Mouse (Mus musculus) MEL (cell line): ENCODE data around the gene Triobp. TPM values are rescaled to one million over a fixed set of nuclear protein-coding genes. Genes with fewer than 3 reads are reported as not detected.

Experiments
- DNase-seq: peaks from one replicate; pipeline ENCODE4 v3.0.0; 2011; ENCODE audit warnings: low read depth, low spot score
- H3K27ac ChIP-seq: 2 replicates; pipeline ENCODE4 v1.5.1; 2012; ENCODE audit warnings: low read depth, mild to moderate bottlenecking, control low read depth, low read length, moderate library complexity; ENCODE audit not compliant: control insufficient read depth
- H3K27me3 ChIP-seq, 2 experiments: fragments of 150-350 bp in 1 of 2; sonication (generic) in 1 of 2; 2 replicates each; pipeline ENCODE4 v1.6.1; 2012; ENCODE audit warnings: low read length in 2 of 2, mild to moderate bottlenecking in 2 of 2, improper control_type of control experiment in 1 of 2, moderate library complexity in 1 of 2; ENCODE audit not compliant: insufficient read depth in 2 of 2, control insufficient read depth in 1 of 2
- H3K36me3 ChIP-seq, 2 experiments: 2 replicates each; pipeline ENCODE4 v1.6.1; 2012 to 2014; ENCODE audit warnings: low read length in 2 of 2, improper control_type of control experiment in 1 of 2, inconsistent platforms in 1 of 2, mild to moderate bottlenecking in 1 of 2; ENCODE audit not compliant: insufficient read depth in 2 of 2, control insufficient read depth in 1 of 2
- H3K4me1 ChIP-seq, 2 experiments: fragments of 150-350 bp in 1 of 2; sonication (generic) in 1 of 2; 2 replicates each; pipeline ENCODE4 v1.6.1; 2012; ENCODE audit warnings: low read length in 2 of 2, improper control_type of control experiment in 1 of 2, mild to moderate bottlenecking in 1 of 2; ENCODE audit not compliant: insufficient read depth in 2 of 2, control insufficient read depth in 1 of 2
- H3K4me3 ChIP-seq, 2 experiments: fragments of 150-350 bp in 1 of 2; sonication (generic) in 1 of 2; 2 replicates each; pipeline ENCODE4 v1.5.1; 2012; ENCODE audit warnings: low read depth in 2 of 2, low read length in 2 of 2, mild to moderate bottlenecking in 2 of 2, moderate library complexity in 2 of 2, control low read depth in 1 of 2, improper control_type of control experiment in 1 of 2; ENCODE audit not compliant: control insufficient read depth in 1 of 2, insufficient read depth in 1 of 2
- H3K79me2 ChIP-seq: 2 replicates; pipeline ENCODE4 v1.6.1; 2012; ENCODE audit warnings: mild to moderate bottlenecking, low read length, moderate library complexity; ENCODE audit not compliant: control insufficient read depth, poor library complexity, insufficient read depth
- H3K9ac ChIP-seq: 2 replicates; pipeline ENCODE4 v1.6.1; 2012; ENCODE audit warnings: low read depth, mild to moderate bottlenecking, control low read depth, low read length, moderate library complexity; ENCODE audit not compliant: control insufficient read depth, poor library complexity, severe bottlenecking
- H3K9me3 ChIP-seq: fragments of 150-350 bp; sonication (generic); replicated peaks from 2 replicates; pipeline ENCODE4 v1.6.1; 2012; ENCODE audit warnings: mild to moderate bottlenecking, low read length, improper control_type of control experiment, moderate library complexity; ENCODE audit not compliant: insufficient read depth
- CHD1 ChIP-seq: IDR thresholded peaks from 2 replicates; pipeline ENCODE4 v1.6.1; 2012; ENCODE audit warnings: low read depth, mild to moderate bottlenecking, inconsistent platforms, low read length, improper control_type of control experiment
- CHD2 ChIP-seq: IDR thresholded peaks from 2 replicates; pipeline ENCODE4 v1.6.1; 2011; ENCODE audit warnings: low read length, improper control_type of control experiment
- ETS1 ChIP-seq: IDR thresholded peaks from 2 replicates; pipeline ENCODE4 v1.6.1; 2012; ENCODE audit warnings: low read depth, mild to moderate bottlenecking, inconsistent platforms, low read length, improper control_type of control experiment, moderate library complexity
- GABPA ChIP-seq: IDR thresholded peaks from 2 replicates; pipeline ENCODE4 v1.6.1; 2012; ENCODE audit warnings: low read depth, mild to moderate bottlenecking, inconsistent platforms, low read length, improper control_type of control experiment, moderate library complexity
- HCFC1 ChIP-seq: IDR thresholded peaks from 2 replicates; pipeline ENCODE4 v1.6.1; 2012; ENCODE audit warnings: low read depth, mild to moderate bottlenecking, inconsistent platforms, low read length, improper control_type of control experiment, moderate library complexity
- JUND ChIP-seq: IDR thresholded peaks from 2 replicates; pipeline ENCODE4 v1.6.1; 2011; ENCODE audit warnings: low read depth, mild to moderate bottlenecking, improper control_type of control experiment, low read length
- MAFK ChIP-seq: IDR thresholded peaks from 2 replicates; pipeline ENCODE4 v1.6.1; 2011; ENCODE audit warnings: low read depth, mild to moderate bottlenecking, low read length, improper control_type of control experiment, borderline replicate concordance
- MAZ ChIP-seq: IDR thresholded peaks from 2 replicates; pipeline ENCODE4 v1.6.1; 2012; ENCODE audit warnings: low read depth, mild to moderate bottlenecking, inconsistent platforms, low read length, improper control_type of control experiment
- MXI1 ChIP-seq: IDR thresholded peaks from 2 replicates; pipeline ENCODE4 v1.6.1; 2011; ENCODE audit warnings: mild to moderate bottlenecking, low read depth, low read length, improper control_type of control experiment
- MYB ChIP-seq: IDR thresholded peaks from 2 replicates; pipeline ENCODE4 v1.6.1; 2011; ENCODE audit warnings: mild to moderate bottlenecking, low read depth, low read length, improper control_type of control experiment
- MYC ChIP-seq: IDR thresholded peaks from 2 replicates; pipeline ENCODE4 v1.6.1; 2011; ENCODE audit warnings: low read depth, mild to moderate bottlenecking, low read length, improper control_type of control experiment, moderate library complexity
- NELFE ChIP-seq: IDR thresholded peaks from 2 replicates; pipeline ENCODE4 v1.6.1; 2011; ENCODE audit warnings: low read depth, low read length, improper control_type of control experiment
- NRF1 ChIP-seq: IDR thresholded peaks from 2 replicates; pipeline ENCODE4 v1.6.1; 2014; ENCODE audit warnings: low read depth, mild to moderate bottlenecking, inconsistent platforms, low read length, improper control_type of control experiment, moderate library complexity; ENCODE audit not compliant: poor library complexity, insufficient read depth, severe bottlenecking
- POLR2A ChIP-seq, 2 experiments: IDR thresholded peaks; 2 replicates each; pipeline ENCODE4 v1.6.1; 2011 to 2012; ENCODE audit warnings: low read length in 2 of 2, mild to moderate bottlenecking in 2 of 2, control low read depth in 1 of 2, improper control_type of control experiment in 1 of 2, low read depth in 1 of 2, moderate library complexity in 1 of 2; ENCODE audit not compliant: control insufficient read depth in 1 of 2, insufficient read depth in 1 of 2, poor library complexity in 1 of 2
- SIN3A ChIP-seq: IDR thresholded peaks from 2 replicates; pipeline ENCODE4 v1.6.1; 2012; ENCODE audit warnings: low read length, improper control_type of control experiment, inconsistent platforms
- TBP ChIP-seq: IDR thresholded peaks from 2 replicates; pipeline ENCODE4 v1.8.0; 2011; ENCODE audit warnings: low read depth, low read length, improper control_type of control experiment
- TCF12 ChIP-seq: IDR thresholded peaks from 2 replicates; pipeline ENCODE4 v1.6.1; 2014; ENCODE audit warnings: low read depth, mild to moderate bottlenecking, inconsistent platforms, low read length, improper control_type of control experiment, moderate library complexity
- USF1 ChIP-seq: IDR thresholded peaks from 2 replicates; pipeline ENCODE4 v1.6.1; 2014; ENCODE audit warnings: low read depth, mild to moderate bottlenecking, inconsistent platforms, low read length, improper control_type of control experiment, moderate library complexity
- ZKSCAN1 ChIP-seq: IDR thresholded peaks from 2 replicates; pipeline ENCODE4 v1.6.1; 2012; ENCODE audit warnings: low read depth, mild to moderate bottlenecking, inconsistent platforms, low read length, improper control_type of control experiment, moderate library complexity
- ZNF384 ChIP-seq: IDR thresholded peaks from 2 replicates; pipeline ENCODE4 v1.6.1; 2012; ENCODE audit warnings: low read depth, mild to moderate bottlenecking, inconsistent platforms, low read length, improper control_type of control experiment
- polyA plus RNA-seq, 2 experiments: library from polyadenylated mRNA; stranded (reverse) in 1 of 2; unstranded in 1 of 2; fragments of >175 nt in 1 of 2; fragments of >200 nt in 1 of 2; gene quantifications; 2 replicates each; pipeline versions ENCODE4 v1.2.1 to v1.2.4; 2012; ENCODE audit warnings: low replicate concordance in 2 of 2, low read depth in 1 of 2; ENCODE audit not compliant: insufficient read length in 2 of 2, insufficient read depth in 1 of 2, missing spikeins in 1 of 2
- total RNA-seq: library from RNA; depleted of rRNA; stranded (reverse); fragments of 300-350 nt; gene quantifications from 2 replicates; pipeline ENCODE4 v1.2.3, GENCODE M21; 2012

The Triobp gene
- total and polyA plus RNA-seq, 3 experiments = 18.4 to 31.3 TPM; not detected in 1

DNA sequence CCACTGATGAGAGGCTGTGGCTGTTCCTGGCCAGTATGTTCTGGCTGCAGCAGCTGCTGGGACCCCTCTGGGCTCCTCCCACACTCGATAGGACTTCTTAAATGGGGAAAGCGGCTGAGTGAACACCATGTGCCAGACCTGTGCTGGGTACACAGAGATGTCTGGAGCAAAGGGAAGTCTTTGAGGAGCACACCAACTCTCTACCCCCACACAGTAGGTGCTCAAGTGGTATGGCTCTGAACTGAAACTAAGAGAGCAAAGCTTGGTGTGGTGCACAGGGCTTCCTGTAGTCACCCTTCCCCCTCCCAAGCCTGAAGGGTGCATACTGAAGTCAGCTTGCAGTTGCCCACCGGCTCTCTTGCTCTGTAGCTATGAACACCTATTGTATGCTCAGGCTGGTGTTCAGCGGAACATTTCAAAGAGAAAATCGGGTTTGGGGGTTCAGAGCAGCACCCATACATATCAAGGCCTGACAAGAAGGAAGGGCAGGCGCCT, 49.0 kb upstream of the Triobp start:
- DNase-seq = no peak
- H3K4me1 ChIP-seq = peaks cover 11 to 23% of the 10 kb centered on the region in 2 experiments
- H3K79me2 ChIP-seq = peaks cover 12% of the 10 kb centered on the region
- H3K27me3 ChIP-seq = no peaks in the 10 kb centered on the region
- TF ChIP-seq MXI1 (peak; percentile 50; the same call in 1 of the 2 replicates), MYC (no peak), GABPA (no peak), ETS1 (no peak), NELFE (no peak), TBP (no peak), HCFC1 (peak; percentile 24; the same call in 1 of the 2 replicates), CHD1 (0 out of 2 replicates have a peak, but pooled peaks have one; percentile 31), ZNF384 (no peak), MYB (no peak), ZKSCAN1 (peak; percentile 75; the same call in 1 of the 2 replicates), MAFK (no peak), SIN3A (no peak)
- peak overlapping the region; percentile 63 for H3K9ac ChIP-seq
- peaks cover 0 to 15% of the 10 kb centered on the region in 2 experiments; a peak in 2 of 4 replicates for H3K36me3 ChIP-seq
- no peaks in the 10 kb centered on the region for H3K9me3 ChIP-seq
- peak overlapping the region; percentile 93 to 97 for H3K4me3 ChIP-seq
- peak overlapping the region; percentile 15 for H3K27ac ChIP-seq

DNA sequence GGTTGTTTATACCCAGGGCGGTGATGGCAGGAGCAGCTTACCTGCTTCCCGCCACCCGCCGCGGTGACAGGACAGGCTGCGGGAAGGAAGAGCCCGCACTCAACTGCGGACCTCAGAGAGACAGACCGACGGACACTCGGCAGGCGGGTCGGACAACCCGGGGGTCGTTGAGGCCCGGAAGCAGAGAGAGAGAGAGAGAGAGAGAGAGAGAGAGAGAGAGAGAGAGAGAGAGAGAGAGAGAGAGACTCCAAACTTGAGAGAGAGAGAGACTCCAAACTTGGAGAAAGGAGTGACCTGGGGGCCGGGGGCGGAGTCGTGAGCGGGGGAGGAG, 48.1 kb upstream of the Triobp start, which contains the start of gene Gm49510:
Gm49510 (plus strand) TSS at position 259 of the 331 bp plus-strand sequence.
- Histone ChIP-seq H3K27me3 (no peaks in the 10 kb centered on the region), H3K4me3 (peak within 1 kb of the TSS; percentile 93 to 97), H3K9ac (peak within 1 kb of the TSS; percentile 91), H3K36me3 (peaks cover 0 to 15% of the 10 kb centered on the region in 2 experiments; a peak in 2 of 4 replicates), H3K4me1 (peaks cover 11 to 24% of the 10 kb centered on the region in 2 experiments), H3K27ac (peak within 1 kb of the TSS; percentile 68), H3K79me2 (peaks cover 12% of the 10 kb centered on the region), H3K9me3 (no peaks in the 10 kb centered on the region)
- TF ChIP-seq TCF12 (peak; percentile 5; the same call in 1 of the 2 replicates), SIN3A (no peak), POLR2A (IDR thresholded peaks at IDR 0.05; ENCODE audit: control insufficient read depth in 1 of 2, insufficient read depth in 1 of 2, low read depth in 1 of 2, low read length in 2 of 2, poor library complexity in 1 of 2) (no peak), USF1 (no peak), MAZ (0 out of 2 replicates have a peak, but pooled peaks have one; percentile 54), CHD2 (no peak), CHD1 (no peak), MAFK (no peak), MYC (no peak), NRF1 (no peak), JUND (peak; percentile 95), MYB (no peak)
- peak; percentile 44 for DNase-seq
